Mouse (Mus musculus) kidney, adult 8-10 months (tissue): ENCODE results near the gene 8030411F24Rik.
"Not testable (repeated sequence)": the region's sequence is repeated elsewhere in the genome, so short reads cannot be mapped to it uniquely, and the experiment has no call there.

Source experiments
- DNase-seq, 2 experiments: peaks; one replicate each; pipeline ENCODE4 v3.0.0; 2022

The 8030411F24Rik gene

GRCm38 (mm10) chr2:148781709-148782108 lies at the start of gene 8030411F24Rik:
TSS of gene 8030411F24Rik (plus strand) at chr2:148782009.
- no peak for DNase-seq

- peak; percentile 95 to 96 for DNase-seq
Observed at GRCm38 (mm10) chr2:148732327-148733000, 49.3 kb upstream of the 8030411F24Rik start, which contains the start of gene Napb. TSS of gene Napb (minus strand) at chr2:148732467.

GRCm38 (mm10) chr2:148743001-148743400 lies 38.8 kb upstream of the 8030411F24Rik start:
- peak in 1 of 2 experiments; percentile 24 for DNase-seq

GRCm38 (mm10) chr2:148743846-148744407 lies 37.9 kb upstream of the 8030411F24Rik start:
- DNase-seq = peak; percentile 19 to 45

- no peak for DNase-seq
Observed at GRCm38 (mm10) chr2:148750058-148750457, 31.8 kb upstream of the 8030411F24Rik start, which contains the start of gene Cstl1. TSS of gene Cstl1 (plus strand) at chr2:148750358.

- DNase-seq = peak; percentile 65 to 68
Observed at GRCm38 (mm10) chr2:148751893-148752813, 29.7 kb upstream of the 8030411F24Rik start.

- DNase-seq = no peak
Observed at GRCm38 (mm10) chr2:148754310-148754846, 27.4 kb upstream of the 8030411F24Rik start.

GRCm38 (mm10) chr2:148763648-148764388 lies 18.0 kb upstream of the 8030411F24Rik start:
- DNase-seq = no peak

GRCm38 (mm10) chr2:148771397-148771796 lies 10.4 kb upstream of the 8030411F24Rik start, which contains the start of gene Cst11:
TSS of gene Cst11 (minus strand) at chr2:148771497.
- DNase-seq = not testable (repeated sequence)

GRCm38 (mm10) chr2:148789142-148789541 lies 7.3 kb downstream of the 8030411F24Rik start, which contains the start of gene Cst12:
TSS of gene Cst12 (plus strand) at chr2:148789361.
- no peak for DNase-seq

GRCm38 (mm10) chr2:148798485-148798884 lies 16.7 kb downstream of the 8030411F24Rik start, which contains the start of gene Cst8:
TSS of gene Cst8 (plus strand) at chr2:148798785.
- DNase-seq = no peak

- DNase-seq = peak; percentile 4 to 5
Observed at GRCm38 (mm10) chr2:148801491-148801921, 19.7 kb downstream of the 8030411F24Rik start.

- no peak for DNase-seq
Observed at GRCm38 (mm10) chr2:148806696-148807095, 24.9 kb downstream of the 8030411F24Rik start.

- DNase-seq = no peak
Observed at GRCm38 (mm10) chr2:148819909-148820308, 38.1 kb downstream of the 8030411F24Rik start, which contains the start of gene Cst13. TSS of gene Cst13 (plus strand) at chr2:148820081.

- no peak for DNase-seq
Observed at GRCm38 (mm10) chr2:148825986-148826385, 44.2 kb downstream of the 8030411F24Rik start.

- DNase-seq = no peak
Observed at GRCm38 (mm10) chr2:148834912-148835311, 53.1 kb downstream of the 8030411F24Rik start, which contains the start of gene Cst9. TSS of gene Cst9 (plus strand) at chr2:148835147.
